Mouse (Mus musculus): Measurements from ENCODE around the gene Sgms2.

The Sgms2 gene

DNA sequence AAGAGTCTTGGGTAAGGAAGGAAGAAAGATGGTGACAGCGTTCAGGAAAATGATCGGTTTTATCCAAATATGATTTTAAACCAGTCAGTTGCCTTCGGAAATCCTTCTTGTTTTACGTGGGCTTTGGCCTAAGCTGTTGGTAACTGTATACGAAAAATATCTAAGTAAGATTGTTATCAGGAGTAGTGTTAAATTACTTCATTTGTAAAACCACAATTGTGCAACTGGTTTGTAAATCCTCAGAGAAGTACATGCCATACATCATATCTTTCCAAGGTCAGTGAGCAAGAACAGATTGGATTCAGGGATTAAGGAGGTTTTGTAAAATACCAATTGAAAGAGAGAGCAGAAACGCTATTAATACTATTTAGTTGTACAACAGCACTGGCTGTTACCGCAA lies 185.0 kb downstream of the Sgms2 start:
- no peak for DNase-seq (ENCODE audit: low spot score)

- DNase-seq (ENCODE audit: low spot score), result no peak
Measured at GRCm38 (mm10) chr3:131303320-131303714, 187.9 kb downstream of the Sgms2 start.

- peak; percentile 32 for DNase-seq (ENCODE audit: low spot score)
Measured at GRCm38 (mm10) chr3:131302452-131303319, 188.5 kb downstream of the Sgms2 start, which contains the start of gene Cyp2u1. TSS of gene Cyp2u1 (minus strand) at chr3:131303227.

- no peak for DNase-seq (ENCODE audit: low spot score)
Measured at GRCm38 (mm10) chr3:131299908-131300307, 191.3 kb downstream of the Sgms2 start.

DNA sequence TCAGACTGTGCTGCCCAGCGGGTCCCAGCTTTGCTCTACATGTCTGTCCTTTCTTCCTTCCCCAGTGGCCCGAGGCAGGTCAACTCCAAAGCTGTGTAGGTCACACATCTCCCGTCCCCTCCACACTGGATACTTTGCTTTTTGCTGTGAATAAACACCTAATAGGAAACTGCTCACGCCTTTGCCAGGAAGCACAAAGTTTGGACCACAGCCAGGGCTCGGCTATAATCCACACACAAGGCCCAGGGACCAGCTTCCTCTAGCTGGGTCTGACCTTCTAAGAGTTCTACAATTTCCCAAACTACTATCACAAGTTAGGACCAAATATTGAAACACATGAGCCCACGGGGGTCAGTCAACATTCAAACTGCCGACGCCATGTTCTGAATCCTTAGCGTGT lies 192.1 kb downstream of the Sgms2 start:
- DNase-seq (ENCODE audit: low spot score), result no peak

DNA sequence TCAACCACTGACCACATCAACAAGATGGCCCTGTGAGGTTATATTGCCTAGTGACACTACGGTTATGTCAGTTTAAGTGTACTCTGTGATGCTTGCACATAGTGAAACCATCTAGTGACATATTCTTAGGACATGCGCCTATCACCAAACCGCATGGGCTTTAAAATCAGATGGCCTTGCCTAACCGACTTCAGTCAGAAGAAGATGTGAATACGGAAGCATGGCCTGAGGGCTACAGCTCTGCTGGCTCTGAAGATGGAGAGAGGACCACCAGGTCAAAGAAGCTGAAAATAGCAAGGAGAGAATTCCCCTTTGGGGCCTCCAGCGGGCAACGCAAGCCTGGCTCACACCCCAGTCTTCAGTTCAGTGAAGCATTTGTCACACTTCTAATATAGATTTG lies 194.3 kb downstream of the Sgms2 start:
- DNase-seq (ENCODE audit: low spot score), result no peak

DNA sequence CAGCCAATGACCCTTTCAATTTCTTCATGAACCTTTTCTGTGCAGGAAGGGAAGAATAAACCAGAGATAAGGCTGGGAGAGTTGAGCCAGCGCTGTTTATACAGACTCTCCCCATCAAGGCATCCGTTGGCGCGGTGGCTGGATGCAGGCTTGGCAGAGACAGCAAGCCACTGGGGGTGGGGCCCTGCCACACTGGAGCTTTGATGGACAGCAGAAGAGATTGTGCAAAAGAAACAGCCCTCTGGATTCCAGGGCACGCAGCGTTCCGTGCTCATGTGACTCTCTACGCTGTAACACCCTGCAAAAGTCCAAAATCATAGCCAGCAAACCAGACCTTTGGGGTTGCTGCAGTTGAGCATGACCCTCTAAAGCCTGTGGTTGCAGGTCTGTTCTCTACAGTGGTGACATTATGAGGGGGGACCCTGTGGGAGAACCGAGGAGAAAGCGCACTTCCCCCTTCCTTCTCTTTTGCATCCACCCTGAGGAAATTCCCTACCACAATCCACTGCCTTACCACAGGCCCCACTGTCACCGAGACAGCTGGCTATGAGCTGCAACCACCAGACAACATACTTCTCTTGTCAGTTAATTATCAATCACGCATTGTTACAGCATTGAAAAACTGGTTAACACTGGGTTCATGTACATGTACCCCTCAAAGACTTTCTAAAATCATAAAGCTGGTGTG lies 195.6 kb downstream of the Sgms2 start:
- DNase-seq (ENCODE audit: low spot score), result no peak

DNA sequence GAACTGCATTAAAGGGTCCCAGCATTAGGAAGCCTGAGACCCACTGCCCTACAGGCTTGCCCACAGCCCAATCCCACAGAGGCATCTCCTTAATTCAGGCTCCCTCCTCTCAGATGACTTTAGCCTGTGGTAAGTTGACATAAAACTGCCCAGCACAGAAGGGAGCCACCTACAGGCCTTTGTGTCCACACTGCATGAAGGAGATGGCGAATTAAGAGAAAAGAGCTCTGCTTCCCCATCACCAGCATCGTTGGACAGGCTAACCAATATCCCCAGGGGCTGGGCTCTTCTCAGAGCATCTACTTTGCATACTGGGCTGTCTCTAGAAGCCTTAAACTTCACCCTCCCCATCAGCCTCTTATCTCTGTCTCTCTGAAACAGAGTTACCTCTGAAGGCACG lies 196.7 kb downstream of the Sgms2 start:
- DNase-seq (ENCODE audit: low spot score), result no peak

GRCm38 (mm10) chr3:131292959-131293358 lies 198.3 kb downstream of the Sgms2 start:
- DNase-seq (ENCODE audit: low spot score), result no peak

DNA sequence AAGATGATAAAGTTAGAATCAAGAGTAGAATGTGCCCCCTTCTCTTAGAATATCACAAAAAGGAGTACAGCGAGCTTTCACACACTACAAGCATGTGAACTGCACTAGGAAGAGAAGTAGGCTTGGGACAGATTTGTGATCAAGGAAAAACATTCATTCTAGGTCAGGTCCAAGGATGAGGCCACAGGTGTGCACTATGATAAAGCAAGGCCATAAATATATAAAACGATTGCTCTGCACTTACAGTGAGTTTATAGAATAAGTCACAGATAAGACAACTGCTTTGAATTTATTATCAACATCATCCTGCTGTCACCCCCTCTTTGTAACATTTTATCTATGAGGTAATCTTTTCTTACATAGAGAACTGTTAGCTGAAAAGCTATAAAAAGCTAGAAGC lies 198.9 kb downstream of the Sgms2 start:
- DNase-seq (ENCODE audit: low spot score), result no peak

DNA sequence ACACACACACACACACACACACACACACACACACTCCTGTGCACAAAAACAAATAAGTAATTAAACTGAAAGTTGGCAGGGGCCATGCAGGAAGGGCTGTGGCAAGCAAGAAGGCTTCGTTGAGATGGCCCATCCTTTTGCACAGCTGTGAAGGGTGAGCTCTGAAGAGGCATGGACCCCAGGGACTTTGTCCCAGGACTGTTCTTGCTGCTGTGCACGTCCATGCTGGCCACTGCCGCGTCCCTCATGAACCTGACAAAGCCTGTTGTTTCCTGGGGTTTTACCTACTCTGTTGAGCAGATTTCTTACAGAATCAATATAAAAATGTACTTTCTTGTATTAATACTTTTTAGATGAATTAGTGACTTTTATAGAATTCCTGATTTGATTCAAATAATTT lies 199.3 kb downstream of the Sgms2 start:
- no peak for DNase-seq (ENCODE audit: low spot score)

- DNase-seq (ENCODE audit: low spot score), result no peak
Measured at GRCm38 (mm10) chr3:131274151-131274550, 217.1 kb downstream of the Sgms2 start.

GRCm38 (mm10) chr3:131272374-131273100 lies 218.7 kb downstream of the Sgms2 start:
- no peak for DNase-seq (ENCODE audit: low spot score)

- DNase-seq (ENCODE audit: low spot score), result peak; percentile 40
Measured at GRCm38 (mm10) chr3:131271559-131272373, 219.4 kb downstream of the Sgms2 start, which contains the start of gene Hadh. TSS of gene Hadh (minus strand) at chr3:131272101.

GRCm38 (mm10) chr3:131271157-131271556 lies 220.1 kb downstream of the Sgms2 start:
- DNase-seq (ENCODE audit: low spot score), result no peak

DNA sequence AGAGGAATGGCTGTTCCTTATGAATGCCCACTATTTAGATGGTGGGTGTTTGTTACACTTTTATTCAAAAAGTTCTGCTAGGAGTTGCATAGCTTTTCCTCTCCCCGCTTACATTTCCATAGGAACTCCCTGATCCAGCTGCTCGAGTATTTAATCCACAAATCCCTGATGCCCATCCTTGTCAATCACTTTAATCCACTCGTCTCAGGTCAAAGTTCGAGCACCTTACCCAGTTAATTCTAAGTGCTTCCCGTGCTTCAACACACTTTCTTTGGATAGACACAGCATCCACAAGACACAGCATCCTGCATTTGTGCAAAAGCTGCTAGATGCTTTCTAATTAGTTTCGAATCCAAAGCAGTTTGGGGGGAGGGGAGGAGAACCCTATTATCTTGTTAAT lies 220.8 kb downstream of the Sgms2 start:
- DNase-seq (ENCODE audit: low spot score), result no peak
